Mouse (Mus musculus) urinary bladder, postnatal 10 days (tissue): ENCODE results near the gene Nme4.
"Not testable (repeated sequence)": the region's sequence is repeated elsewhere in the genome, so short reads cannot be mapped to it uniquely, and the experiment has no call there.

Experiments
- DNase-seq: peaks from one replicate; pipeline ENCODE4 v3.0.0; 2022; ENCODE audit warnings: low spot score

Gene Nme4

GRCm38 (mm10) chr17:26095121-26095740 is at the start of gene Nme4:
Gene Nme4 (minus strand): TSS chr17:26095602.
- no peak for DNase-seq

- DNase-seq = no peak
Measured at GRCm38 (mm10) chr17:26143386-26143785, 48.0 kb upstream of the Nme4 start.

- no peak for DNase-seq
Measured at GRCm38 (mm10) chr17:26142796-26143195, 47.4 kb upstream of the Nme4 start.

- no peak for DNase-seq
Measured at GRCm38 (mm10) chr17:26138901-26139381, 43.5 kb upstream of the Nme4 start.

GRCm38 (mm10) chr17:26138239-26138836 is 42.9 kb upstream of the Nme4 start, which contains the start of gene Axin1:
Gene Axin1 (plus strand): TSS chr17:26138688.
- DNase-seq = peak; percentile 74

- no peak for DNase-seq
Measured at GRCm38 (mm10) chr17:26137751-26138130, 42.3 kb upstream of the Nme4 start.

GRCm38 (mm10) chr17:26137106-26137750 is 41.8 kb upstream of the Nme4 start:
- no peak for DNase-seq

GRCm38 (mm10) chr17:26131856-26132853 is 36.8 kb upstream of the Nme4 start:
- no peak for DNase-seq

- no peak for DNase-seq
Measured at GRCm38 (mm10) chr17:26131062-26131732, 35.8 kb upstream of the Nme4 start.

- DNase-seq = no peak
Measured at GRCm38 (mm10) chr17:26125226-26125625, 29.8 kb upstream of the Nme4 start.

GRCm38 (mm10) chr17:26124560-26124959 is 29.2 kb upstream of the Nme4 start:
- DNase-seq = no peak

GRCm38 (mm10) chr17:26123267-26123684 is 27.9 kb upstream of the Nme4 start, which contains the start of gene Mrpl28:
Gene Mrpl28 (plus strand): TSS chr17:26123500.
- peak; percentile 72 for DNase-seq

- no peak for DNase-seq
Measured at GRCm38 (mm10) chr17:26122431-26123140, 27.2 kb upstream of the Nme4 start.

GRCm38 (mm10) chr17:26119766-26120710 is 24.6 kb upstream of the Nme4 start:
- no peak for DNase-seq

- DNase-seq = no peak
Measured at GRCm38 (mm10) chr17:26116503-26117258, 21.3 kb upstream of the Nme4 start.

GRCm38 (mm10) chr17:26115956-26116487 is 20.6 kb upstream of the Nme4 start:
- DNase-seq = no peak

GRCm38 (mm10) chr17:26115205-26115898 is 19.9 kb upstream of the Nme4 start:
- DNase-seq = no peak

- DNase-seq = not testable (repeated sequence)
Measured at GRCm38 (mm10) chr17:26114461-26114860, 19.1 kb upstream of the Nme4 start.
